In genomic region chr12:17390510-17390909, GRCm38 (mm10) we compare ENCODE assay signal across 10 mouse cellular contexts. TPM values are rescaled to one million over a fixed set of nuclear protein-coding genes. Genes with fewer than 3 reads are reported as not detected.
DNase-seq lines count a peak whose midpoint lies in the region; ATAC-seq and TF ChIP-seq lines count a peak whose summit lies in the region.
"Had no signal": no experiment of that assay in that cellular context is flagged by ENCODE, and none has a peak within 500 bp of the region (broad histone marks: within the 10 kb centered on the region; RNA-seq: fewer than 3 reads in every experiment).

No protein-coding gene starts in this region.

- no peak for TF ChIP-seq POLR2A in kidney, adult 2 months (IDR thresholded peaks at IDR 0.05; ENCODE audit: low read depth, low read length)

- 45% methylated on average over 4 of the region's 4 CpGs for WGBS in kidney, adult 2 months
- WGBS in embryonic facial prominence, embryonic 14.5 days: 47% methylated on average over 4 of the region's 4 CpGs
- WGBS in lung, postnatal 0 days: 27% methylated on average over 4 of the region's 4 CpGs

- no peak overlapping the region for H3K9ac ChIP-seq in embryonic facial prominence, embryonic 14.5 days (ENCODE audit: low read depth, low read length)
- H3K9ac ChIP-seq in lung, postnatal 0 days (replicated peaks; ENCODE audit: low read depth): no peak overlapping the region
- H3K9ac ChIP-seq: embryonic facial prominence, embryonic 12.5 days; hindbrain, embryonic 14.5 days had no signal

- H3K36me3 ChIP-seq in kidney, adult 2 months (ENCODE audit: control insufficient read depth, insufficient read depth, low read length): no peaks in the 10 kb centered on the region
- H3K36me3 ChIP-seq in embryonic facial prominence, embryonic 14.5 days (ENCODE audit: control insufficient read depth, insufficient read depth, low read length): peaks cover 14% of the 10 kb centered on the region; the same call in 1 of the 2 replicates
- H3K36me3 ChIP-seq in lung, postnatal 0 days (ENCODE audit: insufficient read depth, low read length): no peaks in the 10 kb centered on the region

- TF ChIP-seq EP300 in lung, postnatal 0 days (IDR thresholded peaks at IDR 0.05): no peak

- H3K27me3 ChIP-seq in kidney, adult 2 months (replicated peaks; ENCODE audit: control insufficient read depth, insufficient read depth, low read length): no peaks in the 10 kb centered on the region
- no peaks in the 10 kb centered on the region for H3K27me3 ChIP-seq in embryonic facial prominence, embryonic 14.5 days (replicated peaks; ENCODE audit: control insufficient read depth, insufficient read depth, low read length)
- H3K27me3 ChIP-seq in lung, postnatal 0 days (replicated peaks; ENCODE audit: insufficient read depth, low read length): no peaks in the 10 kb centered on the region
- H3K27me3 ChIP-seq: embryonic facial prominence, embryonic 12.5 days had no signal

- H3K4me2 ChIP-seq in embryonic facial prominence, embryonic 14.5 days (ENCODE audit: low read depth, low read length): no peak overlapping the region
- no peak overlapping the region for H3K4me2 ChIP-seq in lung, postnatal 0 days (replicated peaks; ENCODE audit: low read depth, low read length)
- H3K4me2 ChIP-seq: embryonic facial prominence, embryonic 12.5 days; hindbrain, embryonic 14.5 days had no signal

- no peak overlapping the region for H3K27ac ChIP-seq in kidney, adult 2 months (ENCODE audit: insufficient read depth, low read depth, low read length)
- H3K27ac ChIP-seq in embryonic facial prominence, embryonic 14.5 days (replicated peaks; ENCODE audit: low read depth, low read length): no peak overlapping the region
- no peak overlapping the region for H3K27ac ChIP-seq in lung, postnatal 0 days (ENCODE audit: low read length)
- H3K27ac ChIP-seq: embryonic facial prominence, embryonic 12.5 days; hindbrain, embryonic 14.5 days had no signal

- DNase-seq in kidney, adult 2 months: peak; percentile 58
- no peak for DNase-seq in kidney, adult 18-20 months
- DNase-seq in Muller cell, postnatal 12 days (ENCODE audit: inconsistent ontology term): peak; percentile 15
- DNase-seq in embryonic facial prominence, embryonic 14.5 days (ENCODE audit: low spot score): peak; percentile 53
- peak; percentile 63 for DNase-seq in lung, postnatal 0 days (ENCODE audit: low spot score)
- no peak for DNase-seq in thymus, postnatal 10 days (ENCODE audit: low spot score in 2 of 2)

- ATAC-seq in embryonic facial prominence, embryonic 14.5 days (ENCODE audit: low read depth): no peak
- ATAC-seq in lung, postnatal 0 days: peak; percentile 57
- ATAC-seq in erythroid progenitor cell, adult 5-6 weeks (replicated peaks; ENCODE audit: low FRiP score, poor library complexity, severe bottlenecking): no peak
- ATAC-seq: midbrain, embryonic 16.5 days had no signal

- H3K4me3 ChIP-seq in kidney, adult 2 months (ENCODE audit: insufficient read depth, low read depth, low read length): no peak overlapping the region
- H3K4me3 ChIP-seq in embryonic facial prominence, embryonic 14.5 days (ENCODE audit: low read depth, low read length): no peak overlapping the region
- H3K4me3 ChIP-seq in lung, postnatal 0 days (ENCODE audit: low read depth, low read length): no peak overlapping the region
- H3K4me3 ChIP-seq: embryonic facial prominence, embryonic 12.5 days had no signal

- H3K9me3 ChIP-seq in embryonic facial prominence, embryonic 14.5 days (ENCODE audit: control insufficient read depth, low read length): no peaks in the 10 kb centered on the region
- no peaks in the 10 kb centered on the region for H3K9me3 ChIP-seq in lung, postnatal 0 days (ENCODE audit: low read length)
- H3K9me3 ChIP-seq: embryonic facial prominence, embryonic 12.5 days had no signal

- no peaks in the 10 kb centered on the region for H3K4me1 ChIP-seq in kidney, adult 2 months (ENCODE audit: control insufficient read depth, insufficient read depth, low read length)
- H3K4me1 ChIP-seq in embryonic facial prominence, embryonic 14.5 days (ENCODE audit: control insufficient read depth, insufficient read depth, low read length): no peaks in the 10 kb centered on the region; the same call in 1 of the 2 replicates
- 0 out of 2 replicates have a peak, but pooled peaks cover 3% of the 10 kb centered on the region for H3K4me1 ChIP-seq in lung, postnatal 0 days (ENCODE audit: insufficient read depth, low read depth, low read length)
- H3K4me1 ChIP-seq: embryonic facial prominence, embryonic 12.5 days had no signal

- TF ChIP-seq CTCF in kidney, adult 2 months (conservative IDR thresholded peaks at IDR 0.05; ENCODE audit: insufficient read depth, insufficient read length, low read depth, low read length): no peak
- TF ChIP-seq CTCF in lung, postnatal 0 days (IDR thresholded peaks at IDR 0.05): no peak

RNA-seq across cellular contexts. Expression of gene Nol10, which starts 42.3 kb away (rescaled TPM):
- polyA plus RNA-seq in kidney, adult 2 months (2012; rRNA removed): 5.1 and 6.1 TPM in 2 replicates
- polyA plus RNA-seq in embryonic facial prominence, embryonic 14.5 days (2014; fragmentation: Nextera tagmentation; extraction: Ambion mirVana): 19.3 and 23.3 TPM in 2 replicates
- polyA plus RNA-seq in lung, postnatal 0 days (2015; fragmentation: Nextera tagmentation; extraction: Ambion mirVana): 7.4 and 7.9 TPM in 2 replicates
- 4.2 and 8.6 TPM in 2 replicates for total RNA-seq in erythroid progenitor cell, adult 5-6 weeks (2015; ENCODE audit: low replicate concordance)
- 3.1 and 5.6 TPM in 2 replicates for total RNA-seq in erythroid progenitor cell, adult 5-6 weeks (2017; ENCODE audit: low replicate concordance)

Comparison
In these comparisons a context has a peak if more than half of its experiments do, and no peak if none do; other contexts are left out.
1. DNase-seq: peak in kidney, adult 2 months (single experiment), Muller cell, postnatal 12 days (single experiment), embryonic facial prominence, embryonic 14.5 days (single experiment) and lung, postnatal 0 days (single experiment); none in kidney, adult 18-20 months (single experiment) and thymus, postnatal 10 days (0 of 2).